Mouse (Mus musculus) stomach, embryonic 14.5 days (tissue): ENCODE measurements around the gene Pomt2. TPM values are rescaled to one million over a fixed set of nuclear protein-coding genes. Genes with fewer than 3 reads are reported as not detected.

Experiments
- ATAC-seq: fragments of 200-750 bp; cut with Nextera tagmentation; 2 replicates; pipeline ENCODE4 v1.8.0; 2017; ENCODE audit warnings: low read depth, moderate TSS enrichment; ENCODE audit not compliant: insufficient number of reproducible peaks, insufficient read depth, low FRiP score
- H3K27ac ChIP-seq: fragments of 300-500 bp; sonication (generic); 2 replicates; pipeline ENCODE4 v1.5.1; 2014; ENCODE audit warnings: mild to moderate bottlenecking, low read length, moderate library complexity, mixed read lengths
- H3K27me3 ChIP-seq: fragments of 300-500 bp; sonication (generic); 2 replicates; pipeline ENCODE4 v1.6.1; 2014; ENCODE audit warnings: low read length, control low read depth, mixed read lengths; ENCODE audit not compliant: control insufficient read depth, insufficient read depth
- H3K36me3 ChIP-seq: fragments of 300-500 bp; sonication (generic); 2 replicates; pipeline ENCODE4 v1.6.1; 2014; ENCODE audit warnings: mild to moderate bottlenecking, control low read depth, low read length, moderate library complexity, mixed read lengths; ENCODE audit not compliant: control insufficient read depth, insufficient read depth
- H3K4me1 ChIP-seq: fragments of 300-500 bp; sonication (generic); 2 replicates; pipeline ENCODE4 v1.6.1; 2014; ENCODE audit warnings: low read length, control low read depth, mixed read lengths; ENCODE audit not compliant: control insufficient read depth, insufficient read depth
- H3K4me2 ChIP-seq: fragments of 300-500 bp; sonication (generic); replicated peaks from 2 replicates; pipeline ENCODE4 v1.6.1; 2014; ENCODE audit warnings: low read depth, low read length, control low read depth
- H3K4me3 ChIP-seq: fragments of 300-500 bp; sonication (generic); 2 replicates; pipeline ENCODE4 v1.5.1; 2014; ENCODE audit warnings: low read depth, low read length, control low read depth
- H3K9ac ChIP-seq: fragments of 300-500 bp; sonication (generic); replicated peaks from 2 replicates; pipeline ENCODE4 v1.6.1; 2014; ENCODE audit warnings: low read depth, mild to moderate bottlenecking, control low read depth, low read length, moderate library complexity, mixed read lengths
- H3K9me3 ChIP-seq: fragments of 300-500 bp; sonication (generic); 2 replicates; pipeline ENCODE4 v1.6.1; 2016; ENCODE audit warnings: low read depth, low read length, control low read depth; ENCODE audit not compliant: control insufficient read depth
- WGBS: fragments of 180-500 bp; shearing (Covaris S2); extraction: QIAGEN DNeasy Blood & Tissue Kit; methylation state at CpG from one replicate; pipeline ENCODE4 v1.1.7; 2014; 5-methylcytosine and 5-hydroxymethylcytosine counted together
- polyA plus RNA-seq: library from polyadenylated mRNA; unstranded; fragments of >200 nt; fragmentation: Nextera tagmentation; extraction: Ambion mirVana; gene quantifications from 2 replicates; pipeline ENCODE4 v1.2.1, GENCODE M21; 2014

The Pomt2 gene
- polyA plus RNA-seq, 1 experiment from 2014 or later = 18.7 TPM

DNA sequence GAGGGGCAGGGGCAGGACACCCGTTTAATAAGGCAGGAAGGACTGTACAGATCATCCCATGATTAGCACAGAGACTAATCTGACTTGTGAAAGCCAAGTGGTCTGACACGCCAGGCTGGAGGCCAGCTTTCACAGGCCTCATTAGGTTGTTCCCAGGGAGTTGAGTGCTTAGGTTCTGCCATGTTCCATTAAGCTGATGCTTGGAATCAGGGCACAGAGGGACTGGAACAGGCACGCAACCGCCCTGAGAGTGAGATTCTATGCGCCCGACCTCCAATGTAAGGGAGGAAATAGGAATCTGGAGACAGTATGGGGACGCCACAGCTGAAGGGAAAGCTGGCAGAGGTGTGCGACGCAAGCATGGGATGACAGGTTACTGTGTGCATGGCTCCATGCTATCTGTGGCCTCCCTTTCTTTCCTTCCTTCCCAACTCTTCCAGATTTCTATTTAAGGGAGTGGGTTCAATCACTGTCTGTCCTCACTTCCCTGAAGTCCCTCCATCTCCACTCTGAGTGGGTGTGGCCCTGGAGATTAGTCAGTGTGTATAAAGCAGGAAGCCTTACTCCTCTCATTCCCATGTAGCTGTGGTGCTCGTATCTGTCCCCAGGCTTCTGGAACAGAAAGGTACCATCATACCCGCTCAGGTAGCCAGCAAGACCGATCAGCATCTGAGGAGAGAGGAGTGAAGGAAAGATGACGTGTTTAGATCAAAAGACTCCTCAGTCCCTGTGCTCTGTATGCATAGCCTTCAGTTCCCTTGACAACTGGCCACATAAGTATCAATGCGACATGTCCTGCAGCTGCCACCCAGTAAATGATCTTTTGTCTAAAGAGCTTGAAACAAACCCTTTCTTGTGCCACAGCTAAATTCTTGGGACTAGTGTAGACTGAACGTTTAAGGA, 10.1 kb downstream of the Pomt2 start:
- H3K4me3 ChIP-seq = no peak overlapping the region

DNA sequence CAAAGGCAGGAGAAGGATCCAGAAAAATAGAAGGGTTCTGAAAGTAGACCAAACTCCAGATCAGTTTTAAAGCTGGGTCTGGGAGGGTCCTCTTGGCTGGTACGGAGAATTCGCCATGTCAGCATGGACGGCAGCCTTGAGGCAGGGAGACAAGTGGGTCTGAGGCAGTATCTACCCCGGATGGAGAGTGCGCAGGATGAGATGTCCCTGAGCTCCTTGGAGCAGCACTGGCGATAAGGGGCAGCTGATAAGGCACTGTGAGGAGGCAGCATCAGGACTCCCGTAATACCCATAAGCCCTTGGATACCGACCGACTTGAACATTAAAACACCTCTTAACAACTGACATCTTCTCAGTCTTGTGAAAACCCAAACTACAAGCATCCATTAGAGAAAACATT, 15.0 kb downstream of the Pomt2 start:
- WGBS = 90% methylated on average over 9 of the region's 9 CpGs
- ATAC-seq = no peak

More for the DNA sequence above, 10.1 kb downstream of the Pomt2 start:
- Histone ChIP-seq H3K4me2 (no peak overlapping the region), H3K9ac (no peak overlapping the region), H3K36me3 (peaks cover 11% of the 10 kb centered on the region), H3K27me3 (no peaks in the 10 kb centered on the region), H3K9me3 (no peaks in the 10 kb centered on the region), H3K4me1 (no peaks in the 10 kb centered on the region), H3K27ac (no peak overlapping the region)
- no peak for ATAC-seq
- WGBS = 85% methylated on average over 15 of the region's 15 CpGs

DNA sequence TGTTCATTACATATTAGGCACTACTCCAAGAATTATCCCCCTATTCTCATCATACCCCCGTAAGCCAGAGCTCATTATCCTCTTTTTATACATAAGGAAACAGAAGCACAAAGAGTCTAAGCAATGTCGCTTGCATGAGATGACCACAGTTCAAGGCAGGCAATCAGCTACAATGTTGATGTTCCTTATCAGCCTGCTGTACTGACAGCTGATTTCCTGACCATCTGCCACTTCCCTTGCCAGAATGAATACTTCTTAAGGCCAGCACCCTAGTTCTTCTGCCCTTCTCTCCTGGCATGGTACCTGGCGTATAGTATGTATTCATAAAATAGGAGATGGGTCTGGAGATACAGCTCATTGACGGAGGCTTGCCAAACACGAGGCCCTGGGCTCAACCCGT, 15.6 kb downstream of the Pomt2 start:
- no peak for ATAC-seq

More for the DNA sequence above, 15.0 kb downstream of the Pomt2 start:
- Histone ChIP-seq H3K9ac (no peak overlapping the region), H3K4me1 (no peaks in the 10 kb centered on the region), H3K27ac (no peak overlapping the region), H3K27me3 (no peaks in the 10 kb centered on the region), H3K4me2 (no peak overlapping the region), H3K9me3 (no peaks in the 10 kb centered on the region), H3K4me3 (no peak overlapping the region), H3K36me3 (peaks cover 10% of the 10 kb centered on the region)

DNA sequence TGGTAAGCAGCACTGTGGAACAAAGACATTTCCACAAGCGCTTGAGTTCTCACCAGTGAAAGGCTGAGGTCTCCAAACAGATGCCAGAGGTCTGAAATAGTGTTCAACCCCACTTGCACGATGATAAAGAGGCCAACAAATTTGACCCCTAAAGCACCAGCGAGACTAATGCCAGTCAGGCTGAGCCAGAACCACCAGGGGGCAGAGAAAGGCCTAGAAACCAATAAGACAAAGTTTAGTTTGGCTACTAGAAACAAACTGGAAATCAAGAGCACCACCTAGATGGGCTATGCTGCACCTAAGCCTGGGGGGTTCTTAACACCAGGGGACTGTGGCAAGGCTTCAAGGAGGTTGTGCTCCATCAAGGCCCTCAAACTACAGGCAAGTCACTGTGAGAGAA, 16.1 kb downstream of the Pomt2 start:
- WGBS = 59% methylated on average over 3 of the region's 3 CpGs
- no peak for ATAC-seq
- H3K9me3 ChIP-seq = no peaks in the 10 kb centered on the region
- H3K36me3 ChIP-seq = peaks cover 6% of the 10 kb centered on the region
- H3K9ac ChIP-seq = no peak overlapping the region
- H3K4me2 ChIP-seq = no peak overlapping the region
- no peaks in the 10 kb centered on the region for H3K27me3 ChIP-seq
- H3K4me1 ChIP-seq = no peaks in the 10 kb centered on the region
- no peak overlapping the region for H3K4me3 ChIP-seq
- no peak overlapping the region for H3K27ac ChIP-seq

More for the DNA sequence above, 15.6 kb downstream of the Pomt2 start:
- Histone ChIP-seq H3K9ac (no peak overlapping the region), H3K4me2 (no peak overlapping the region), H3K4me3 (no peak overlapping the region), H3K27ac (no peak overlapping the region), H3K27me3 (no peaks in the 10 kb centered on the region), H3K9me3 (no peaks in the 10 kb centered on the region), H3K36me3 (peaks cover 6% of the 10 kb centered on the region), H3K4me1 (no peaks in the 10 kb centered on the region)
- WGBS = 89% methylated on average over 6 of the region's 6 CpGs

DNA sequence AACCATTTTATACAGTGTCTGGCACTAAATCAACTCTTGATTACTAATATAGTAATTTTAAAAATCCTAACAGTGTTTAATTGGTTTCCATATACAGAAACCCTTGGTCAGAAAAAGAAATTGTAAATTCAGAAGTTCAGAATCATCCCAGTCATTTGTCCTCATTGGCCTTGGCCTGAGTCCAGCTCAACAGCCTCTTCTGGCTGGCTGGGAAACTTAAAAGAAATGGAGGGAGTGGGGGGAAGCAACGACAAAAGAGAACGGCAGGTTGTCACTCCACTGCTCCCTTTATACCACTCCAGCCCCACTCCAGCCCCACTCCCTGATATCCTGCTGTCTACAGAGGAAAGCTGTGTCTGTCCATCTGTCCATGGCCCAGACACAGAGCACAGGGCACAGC, 16.6 kb downstream of the Pomt2 start:
- ATAC-seq = no peak
- H3K9ac ChIP-seq = no peak overlapping the region
- no peaks in the 10 kb centered on the region for H3K9me3 ChIP-seq
- no peak overlapping the region for H3K4me3 ChIP-seq
- H3K27me3 ChIP-seq = no peaks in the 10 kb centered on the region
- no peak overlapping the region for H3K27ac ChIP-seq
- H3K4me1 ChIP-seq = no peaks in the 10 kb centered on the region
- WGBS = 60% methylated on average over 2 of the region's 2 CpGs
- no peak overlapping the region for H3K4me2 ChIP-seq
- H3K36me3 ChIP-seq = peaks cover 9% of the 10 kb centered on the region

DNA sequence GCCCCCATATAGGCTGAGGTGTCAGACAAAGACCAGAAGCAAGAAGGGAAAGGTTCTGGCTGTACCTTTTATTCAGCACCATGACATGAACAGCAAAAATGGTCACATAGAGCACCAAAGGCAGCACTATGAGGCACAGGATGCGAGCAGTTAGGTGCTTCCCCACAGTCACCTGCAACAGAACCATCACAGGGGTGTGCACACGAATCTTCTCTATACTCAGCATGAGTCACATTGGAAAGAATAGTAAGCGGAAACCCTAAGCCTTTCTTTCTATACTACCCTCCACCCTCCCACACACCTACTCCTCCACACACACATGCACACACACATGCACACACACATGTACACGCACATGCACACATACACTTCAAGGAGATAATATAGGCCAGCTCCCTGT, 17.5 kb downstream of the Pomt2 start:
- H3K36me3 ChIP-seq = peaks cover 9% of the 10 kb centered on the region
- no peaks in the 10 kb centered on the region for H3K4me1 ChIP-seq
- no peak overlapping the region for H3K27ac ChIP-seq
- H3K27me3 ChIP-seq = no peaks in the 10 kb centered on the region
- ATAC-seq = no peak
- H3K4me2 ChIP-seq = no peak overlapping the region
- 95% methylated on average over 4 of the region's 4 CpGs for WGBS
- H3K9ac ChIP-seq = no peak overlapping the region
- H3K4me3 ChIP-seq = no peak overlapping the region
- H3K9me3 ChIP-seq = no peaks in the 10 kb centered on the region

DNA sequence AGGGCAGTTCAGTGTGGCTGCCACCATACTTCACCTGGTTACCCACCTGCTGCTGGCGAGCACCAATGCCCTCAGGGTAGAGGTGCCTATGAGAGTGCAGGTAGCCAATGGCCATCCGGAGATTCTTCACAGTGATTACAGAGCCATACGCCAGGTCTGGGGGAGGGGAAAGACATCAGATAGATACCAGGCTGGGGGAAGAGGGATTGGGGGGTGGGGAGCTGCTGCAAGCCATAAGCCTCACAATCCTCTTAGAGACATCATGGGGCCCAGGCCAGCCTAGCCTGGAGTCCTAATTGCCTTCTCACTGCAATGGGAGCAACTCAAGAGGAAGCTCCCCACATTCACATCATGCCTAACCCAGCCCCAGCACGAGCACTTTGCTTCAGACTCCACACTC, 20.5 kb downstream of the Pomt2 start:
- peaks cover 3% of the 10 kb centered on the region; the same call in 1 of the 2 replicates for H3K36me3 ChIP-seq
- no peaks in the 10 kb centered on the region for H3K4me1 ChIP-seq
- no peak overlapping the region for H3K9ac ChIP-seq
- no peak for ATAC-seq
- H3K9me3 ChIP-seq = no peaks in the 10 kb centered on the region
- no peak overlapping the region for H3K4me2 ChIP-seq
- 79% methylated on average over 4 of the region's 4 CpGs for WGBS
- H3K27me3 ChIP-seq = no peaks in the 10 kb centered on the region
- no peak overlapping the region for H3K4me3 ChIP-seq
- H3K27ac ChIP-seq = no peak overlapping the region

DNA sequence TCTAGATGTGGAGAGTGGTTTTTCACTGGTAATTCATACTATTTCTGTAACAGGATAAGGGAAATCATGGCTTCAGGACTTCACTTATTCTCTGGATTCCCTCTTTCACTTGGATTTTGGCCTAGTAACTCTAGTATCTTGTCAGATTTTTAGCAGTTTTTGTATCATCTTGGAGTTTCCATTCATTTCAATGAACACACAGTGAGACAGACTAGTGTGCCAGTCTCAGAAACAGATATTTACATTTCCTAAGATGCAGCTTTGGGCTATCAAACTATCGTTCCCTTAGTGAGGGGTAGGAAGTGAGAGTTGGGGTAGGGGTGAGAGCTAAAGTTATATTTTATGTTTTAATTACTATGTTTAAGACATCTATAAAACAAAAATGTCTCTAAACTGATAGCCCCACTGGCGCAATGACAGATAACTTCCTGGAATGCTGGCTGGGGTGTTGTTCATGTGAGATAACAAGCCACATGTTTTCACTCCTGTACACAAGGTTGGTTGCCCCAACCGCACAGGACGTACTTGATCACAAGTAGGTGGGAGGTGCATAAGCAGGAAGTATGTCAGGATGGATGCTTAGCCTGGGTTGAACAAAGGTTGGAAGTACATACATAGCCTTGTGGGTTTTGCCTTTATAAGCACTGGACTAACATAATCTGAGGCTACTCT, 25.7 kb downstream of the Pomt2 start:
- WGBS = 81% methylated on average over 4 of the region's 4 CpGs
- Histone ChIP-seq H3K4me3 (no peak overlapping the region), H3K9me3 (no peaks in the 10 kb centered on the region), H3K9ac (no peak overlapping the region), H3K4me1 (no peaks in the 10 kb centered on the region), H3K27ac (no peak overlapping the region), H3K4me2 (no peak overlapping the region), H3K36me3 (peaks cover 6% of the 10 kb centered on the region), H3K27me3 (no peaks in the 10 kb centered on the region)
- no peak for ATAC-seq
